Mouse (Mus musculus): ENCODE measurements around the gene Dip2c. TPM values are rescaled to one million over a fixed set of nuclear protein-coding genes. Genes with fewer than 3 reads are reported as not detected.

Gene Dip2c
- total and polyA plus RNA-seq, 2 experiments from 2014 or later, result 8.8 to 67.4 TPM

DNA sequence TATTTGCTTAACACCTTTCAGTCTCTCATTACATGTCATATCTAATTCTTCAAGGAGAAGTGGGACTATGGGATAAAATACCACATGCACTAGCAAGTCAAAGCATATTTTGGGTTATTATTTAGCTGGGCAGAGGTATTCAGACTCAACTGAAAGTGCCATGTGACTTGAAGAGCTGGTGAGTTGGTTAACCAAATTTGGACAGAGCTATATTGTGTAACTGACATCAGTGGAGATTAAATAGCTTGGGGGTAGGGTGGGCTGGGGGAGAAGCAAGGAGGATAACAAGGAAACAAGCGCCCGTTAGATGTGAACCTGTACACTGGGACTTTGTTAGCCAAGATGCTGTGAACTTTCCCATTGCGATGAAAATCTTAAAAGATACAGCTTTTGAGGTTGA, 175.6 kb downstream of the Dip2c start:
- Histone ChIP-seq H3K4me1 (ENCODE audit: insufficient read depth) (no peaks in the 10 kb centered on the region), H3K36me3 (ENCODE audit: insufficient read depth) (no peaks in the 10 kb centered on the region), H3K9me3 (ENCODE audit: low read length) (no peaks in the 10 kb centered on the region), H3K27ac (ENCODE audit: low read depth, low read length) (no peak overlapping the region), H3K9ac (no peak overlapping the region), H3K27me3 (ENCODE audit: insufficient read depth, low read length) (no peaks in the 10 kb centered on the region), H3K4me3 (ENCODE audit: low read depth, low read length) (no peak overlapping the region), H3K4me2 (ENCODE audit: low read depth) (no peak overlapping the region)
- no peak for TF ChIP-seq CTCF (IDR thresholded peaks at IDR 0.05; ENCODE audit: low read depth)
- WGBS, result 54% methylated on average over 3 of the region's 3 CpGs
- DNase-seq, result no peak
- ATAC-seq, result no peak

DNA sequence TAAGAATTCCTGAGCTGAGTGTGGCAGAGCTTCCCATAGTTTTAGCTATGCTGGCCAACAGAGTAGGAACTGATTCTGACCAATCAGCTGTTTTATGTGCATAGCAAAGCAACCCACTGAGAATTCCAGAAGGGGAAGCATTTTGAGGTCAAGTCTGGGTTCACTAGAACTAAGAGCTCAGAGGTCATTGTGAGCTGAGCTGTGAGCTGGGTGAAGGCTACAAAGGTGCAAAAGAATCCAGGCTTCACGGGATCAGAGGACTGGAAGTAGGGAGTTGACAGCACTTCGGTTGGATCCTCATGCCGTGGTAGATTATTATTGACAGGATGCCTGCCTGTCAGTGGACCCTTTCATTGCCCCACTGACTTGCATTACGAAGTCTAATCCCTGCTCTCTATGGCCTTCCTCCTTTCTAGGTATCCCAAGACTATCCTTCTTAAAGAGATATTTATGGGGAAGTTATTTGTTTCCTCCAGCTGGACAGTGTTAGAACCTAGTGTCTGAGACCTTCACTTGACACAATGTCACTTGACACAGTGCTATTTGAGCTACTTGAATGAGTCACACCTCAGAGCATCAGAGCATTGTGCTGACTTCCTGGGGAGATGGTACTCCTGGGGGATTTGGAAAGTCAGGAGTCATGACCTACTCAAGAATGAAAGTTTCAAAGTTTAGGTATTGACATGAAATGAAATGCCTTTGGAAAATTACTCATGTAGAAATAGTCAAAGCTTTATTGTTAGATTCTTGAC, 178.3 kb downstream of the Dip2c start:
- DNase-seq, result no peak
- 72% methylated on average over 4 of the region's 4 CpGs for WGBS
- no peak for ATAC-seq

DNA sequence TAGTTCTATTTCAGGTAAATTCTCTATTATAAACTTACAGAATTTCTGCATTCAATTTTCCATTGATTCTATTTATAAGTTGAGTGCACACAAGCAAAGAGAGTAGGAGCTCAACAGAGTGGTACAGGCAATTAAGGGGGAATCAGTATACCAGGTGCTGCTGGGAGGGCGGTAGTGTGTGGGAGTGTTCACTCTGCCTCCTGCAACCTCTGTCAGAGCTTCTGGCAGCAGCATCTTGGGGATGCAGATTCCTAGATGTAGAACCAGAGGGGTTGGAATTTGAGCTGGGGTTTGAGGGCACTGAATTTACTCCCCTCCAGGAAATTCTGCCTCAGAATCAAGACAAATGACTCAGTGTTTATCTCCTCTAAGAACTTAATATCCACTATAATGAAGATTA, 179.7 kb downstream of the Dip2c start:
- Histone ChIP-seq H3K27me3 (ENCODE audit: insufficient read depth, low read length) (no peaks in the 10 kb centered on the region), H3K9me3 (ENCODE audit: low read length) (no peaks in the 10 kb centered on the region), H3K36me3 (ENCODE audit: insufficient read depth) (no peaks in the 10 kb centered on the region), H3K4me2 (ENCODE audit: low read depth) (no peak overlapping the region), H3K4me1 (ENCODE audit: insufficient read depth) (no peaks in the 10 kb centered on the region), H3K27ac (ENCODE audit: low read depth, low read length) (no peak overlapping the region), H3K9ac (no peak overlapping the region), H3K4me3 (ENCODE audit: low read depth, low read length) (no peak overlapping the region)
- 68% methylated on average over 1 of the region's 1 CpGs for WGBS
- DNase-seq (no peak), ATAC-seq (no peak)
- no peak for TF ChIP-seq CTCF (IDR thresholded peaks at IDR 0.05; ENCODE audit: low read depth)

More for the DNA sequence above, 178.3 kb downstream of the Dip2c start:
- Histone ChIP-seq H3K27ac (ENCODE audit: low read depth, low read length) (no peak overlapping the region), H3K4me2 (ENCODE audit: low read depth) (no peak overlapping the region), H3K9me3 (ENCODE audit: low read length) (no peaks in the 10 kb centered on the region), H3K4me3 (ENCODE audit: low read depth, low read length) (no peak overlapping the region), H3K27me3 (ENCODE audit: insufficient read depth, low read length) (no peaks in the 10 kb centered on the region), H3K36me3 (ENCODE audit: insufficient read depth) (no peaks in the 10 kb centered on the region), H3K4me1 (ENCODE audit: insufficient read depth) (no peaks in the 10 kb centered on the region), H3K9ac (no peak overlapping the region)
- no peak for TF ChIP-seq CTCF (IDR thresholded peaks at IDR 0.05; ENCODE audit: low read depth)

DNA sequence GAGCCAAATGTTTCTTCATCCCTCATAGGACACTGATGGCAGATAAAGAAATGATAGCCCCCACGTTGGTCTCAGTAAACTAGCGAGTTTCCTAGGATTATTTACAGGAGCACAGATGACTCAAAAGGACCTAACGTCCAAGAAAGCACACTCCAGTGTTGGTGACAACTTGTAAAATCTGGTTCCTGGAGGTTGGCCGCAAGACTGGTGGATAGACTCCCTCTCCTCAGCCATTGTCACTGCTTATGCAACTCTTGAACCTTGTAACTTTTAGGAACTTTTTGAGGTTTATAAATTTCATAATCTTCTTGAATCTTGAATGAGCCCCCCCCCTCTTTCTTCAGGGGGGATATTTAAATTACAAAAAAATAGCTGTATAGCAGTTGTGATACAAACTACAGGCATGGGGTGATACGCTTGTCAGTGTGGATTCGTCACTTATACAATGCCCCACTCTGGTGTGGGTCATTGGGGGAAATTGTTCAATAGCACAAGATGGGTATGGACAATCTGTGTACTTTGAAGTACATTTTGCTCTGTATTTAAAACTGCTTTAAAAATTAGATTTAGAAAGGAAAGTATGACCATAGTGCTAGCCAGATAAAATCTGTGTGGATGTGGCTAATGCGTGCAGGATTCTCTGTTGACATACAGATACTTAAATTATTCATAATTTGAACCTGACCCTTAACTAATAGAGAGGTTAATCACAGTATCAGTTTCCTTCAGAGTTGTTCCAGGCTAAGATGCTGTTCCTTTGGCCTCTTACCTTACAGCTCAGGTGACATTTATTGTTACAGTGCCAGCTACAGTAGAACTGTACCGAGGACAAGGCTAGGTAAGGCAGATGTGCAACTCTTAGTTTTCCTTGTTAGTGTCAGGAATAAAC, 181.3 kb downstream of the Dip2c start:
- TF ChIP-seq CTCF (IDR thresholded peaks at IDR 0.05; ENCODE audit: low read depth), result no peak
- H3K27ac ChIP-seq (ENCODE audit: low read depth, low read length), result no peak overlapping the region
- no peaks in the 10 kb centered on the region for H3K4me1 ChIP-seq (ENCODE audit: insufficient read depth)
- no peak overlapping the region for H3K4me3 ChIP-seq (ENCODE audit: low read depth, low read length)
- DNase-seq (no peak), ATAC-seq (no peak)
- no peaks in the 10 kb centered on the region for H3K36me3 ChIP-seq (ENCODE audit: insufficient read depth)
- H3K9ac ChIP-seq, result no peak overlapping the region
- no peaks in the 10 kb centered on the region for H3K27me3 ChIP-seq (ENCODE audit: insufficient read depth, low read length)
- WGBS, result 91% methylated on average over 8 of the region's 8 CpGs
- H3K4me2 ChIP-seq (ENCODE audit: low read depth), result no peak overlapping the region
- no peaks in the 10 kb centered on the region for H3K9me3 ChIP-seq (ENCODE audit: low read length)

DNA sequence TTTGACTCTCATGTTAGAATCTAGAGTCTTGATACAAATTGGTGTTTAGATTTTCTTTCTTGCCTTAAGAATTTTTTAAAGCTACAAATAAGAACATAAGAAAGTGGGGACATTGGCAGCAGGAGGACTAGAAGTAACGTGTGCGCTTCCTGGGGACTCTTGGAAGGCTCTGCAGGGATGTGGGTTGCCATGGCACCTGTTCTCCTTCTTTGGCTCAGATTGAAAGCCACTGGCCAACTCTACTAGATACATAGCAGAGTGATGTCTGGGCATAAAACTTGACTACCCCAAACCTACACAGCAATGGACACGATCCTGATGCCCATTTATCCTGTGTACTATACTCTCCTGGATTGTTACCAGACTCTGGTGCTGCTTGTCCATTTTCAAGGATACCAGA, 188.1 kb downstream of the Dip2c start:
- H3K36me3 ChIP-seq (ENCODE audit: insufficient read depth), result no peaks in the 10 kb centered on the region
- no peaks in the 10 kb centered on the region for H3K9me3 ChIP-seq (ENCODE audit: low read length)
- no peak overlapping the region for H3K4me3 ChIP-seq (ENCODE audit: low read depth, low read length)
- no peak overlapping the region for H3K27ac ChIP-seq (ENCODE audit: low read depth, low read length)
- DNase-seq (no peak), ATAC-seq (no peak)
- H3K9ac ChIP-seq, result no peak overlapping the region
- 67% methylated on average over 3 of the region's 3 CpGs for WGBS
- no peaks in the 10 kb centered on the region for H3K27me3 ChIP-seq (ENCODE audit: insufficient read depth, low read length)
- no peaks in the 10 kb centered on the region for H3K4me1 ChIP-seq (ENCODE audit: insufficient read depth)
- TF ChIP-seq CTCF (IDR thresholded peaks at IDR 0.05; ENCODE audit: low read depth), result no peak
- H3K4me2 ChIP-seq (ENCODE audit: low read depth), result no peak overlapping the region

DNA sequence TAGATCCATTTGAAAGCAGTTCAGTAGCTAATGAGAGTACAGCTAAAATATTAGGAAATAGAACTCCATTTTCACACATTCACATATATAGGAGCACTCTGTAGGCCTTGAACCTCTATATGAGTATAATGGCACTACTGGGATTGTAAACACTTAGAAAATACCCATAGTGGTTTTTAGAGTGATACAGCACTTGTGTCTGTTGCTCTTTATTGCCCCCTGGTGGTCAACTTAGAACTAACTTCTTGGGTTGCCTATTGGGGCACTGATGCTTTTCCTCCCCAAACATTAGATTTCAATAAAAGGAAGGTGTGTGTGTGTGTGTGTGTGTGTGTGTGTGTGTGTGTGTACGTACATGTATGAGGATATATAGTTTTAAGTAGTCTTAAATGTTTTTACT, 190.9 kb downstream of the Dip2c start:
- no peak overlapping the region for H3K27ac ChIP-seq (ENCODE audit: low read depth, low read length)
- no peaks in the 10 kb centered on the region for H3K27me3 ChIP-seq (ENCODE audit: insufficient read depth, low read length)
- H3K36me3 ChIP-seq (ENCODE audit: insufficient read depth), result no peaks in the 10 kb centered on the region
- H3K4me1 ChIP-seq (ENCODE audit: insufficient read depth), result no peaks in the 10 kb centered on the region
- peak; percentile 74 for TF ChIP-seq CTCF (IDR thresholded peaks at IDR 0.05; ENCODE audit: low read depth)
- H3K4me2 ChIP-seq (ENCODE audit: low read depth), result no peak overlapping the region
- WGBS, result 39% methylated on average over 1 of the region's 1 CpGs
- DNase-seq (peak; percentile 69), ATAC-seq (peak; percentile 50; the same call in 1 of the 2 replicates)
- H3K9ac ChIP-seq, result no peak overlapping the region
- no peaks in the 10 kb centered on the region for H3K9me3 ChIP-seq (ENCODE audit: low read length)
- H3K4me3 ChIP-seq (ENCODE audit: low read depth, low read length), result no peak overlapping the region

DNA sequence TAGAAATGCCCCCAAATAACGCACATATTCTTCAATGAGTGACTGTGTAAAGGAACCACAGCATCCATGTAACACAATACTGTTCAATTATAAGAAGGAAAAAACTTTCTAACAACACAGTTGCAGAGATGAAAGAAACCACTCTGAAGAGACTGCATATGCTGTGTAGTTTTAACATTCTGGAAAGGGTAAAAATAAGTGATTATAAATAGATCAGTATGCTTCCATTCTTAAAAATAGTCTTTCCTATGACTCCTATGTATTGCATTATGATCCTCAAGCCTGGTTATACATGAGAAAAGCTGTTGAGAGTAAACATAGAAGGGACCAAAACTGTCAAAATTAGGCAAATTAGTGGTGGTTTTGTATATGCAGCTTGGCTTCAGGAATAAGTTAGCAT, 197.1 kb downstream of the Dip2c start:
- no peaks in the 10 kb centered on the region for H3K27me3 ChIP-seq (ENCODE audit: insufficient read depth, low read length)
- H3K4me3 ChIP-seq (ENCODE audit: low read depth, low read length), result no peak overlapping the region
- H3K4me2 ChIP-seq (ENCODE audit: low read depth), result no peak overlapping the region
- DNase-seq, result peak; percentile 23
- H3K36me3 ChIP-seq (ENCODE audit: insufficient read depth), result no peaks in the 10 kb centered on the region
- no peaks in the 10 kb centered on the region for H3K4me1 ChIP-seq (ENCODE audit: insufficient read depth)
- ATAC-seq, result peak; percentile 91
- TF ChIP-seq CTCF (IDR thresholded peaks at IDR 0.05; ENCODE audit: low read depth), result no peak
- no peaks in the 10 kb centered on the region for H3K9me3 ChIP-seq (ENCODE audit: low read length)
- 71% methylated on average over 1 of the region's 1 CpGs for WGBS
- H3K9ac ChIP-seq, result no peak overlapping the region
- no peak overlapping the region for H3K27ac ChIP-seq (ENCODE audit: low read depth, low read length)

All from forebrain, postnatal 0 days (tissue).